Mouse (Mus musculus): ENCODE results near the gene Arhgef3. TPM values are rescaled to one million over a fixed set of nuclear protein-coding genes. Genes with fewer than 3 reads are reported as not detected.

Arhgef3 gene
- total RNA-seq, 1 experiment = 7.6 TPM

- no peak overlapping the region for H3K9ac ChIP-seq (ENCODE audit: insufficient read depth, low read depth, low read length, poor library complexity, severe bottlenecking)
- in situ Hi-C loops (cut with MboI; ENCODE audit: low sequenced_read_pairs in 2 of 2, unreplicated experiment in 2 of 2) = no loop called here
- 0 out of 4 replicates have a peak, but pooled peaks cover 0 to 1% of the 10 kb centered on the region in 2 experiments for H3K4me1 ChIP-seq (ENCODE audit: control insufficient read depth in 2 of 2, insufficient read depth in 2 of 2, low read length in 2 of 2, poor library complexity in 1 of 2)
- no peak for TF ChIP-seq ZNF384 (IDR thresholded peaks at IDR 0.05; ENCODE audit: low read depth, low read length)
- TF ChIP-seq CHD2 (IDR thresholded peaks at IDR 0.05; ENCODE audit: low read depth, low read length) = no peak
- no peak for TF ChIP-seq ZC3H11A (IDR thresholded peaks at IDR 0.05; ENCODE audit: borderline replicate concordance, low read depth, low read length)
- TF ChIP-seq HCFC1 (IDR thresholded peaks at IDR 0.05; ENCODE audit: borderline replicate concordance, insufficient read depth, low read length) = no peak
- no peak for TF ChIP-seq MAFK (IDR thresholded peaks at IDR 0.05; ENCODE audit: insufficient read depth, low read depth, low read length)
- H3K36me3 ChIP-seq (ENCODE audit: control insufficient read depth, insufficient read depth, low read length, poor library complexity, severe bottlenecking) = no peaks in the 10 kb centered on the region; the same call in 1 of the 2 replicates
- H3K27ac ChIP-seq (ENCODE audit: insufficient read depth, low read depth, low read length, poor library complexity, severe bottlenecking) = no peak overlapping the region
- no peaks in the 10 kb centered on the region for H3K9me3 ChIP-seq (ENCODE audit: control insufficient read depth, insufficient read depth, low read depth, low read length)
- no peak for DNase-seq (ENCODE audit: low read depth, low spot score)
- H3K4me3 ChIP-seq (ENCODE audit: insufficient read depth in 1 of 2, low read depth in 1 of 2, low read length in 2 of 2, poor library complexity in 1 of 2, severe bottlenecking in 1 of 2) = no peak overlapping the region
Measured at GRCm38 (mm10) chr14:27383321-27383830, 268.7 kb downstream of the Arhgef3 start.

- DNase-seq (ENCODE audit: low read depth, low spot score) = no peak
- H3K27ac ChIP-seq (ENCODE audit: insufficient read depth, low read depth, low read length, poor library complexity, severe bottlenecking) = no peak overlapping the region
- H3K4me3 ChIP-seq (ENCODE audit: insufficient read depth in 1 of 2, low read depth in 1 of 2, low read length in 2 of 2, poor library complexity in 1 of 2, severe bottlenecking in 1 of 2) = no peak overlapping the region
- in situ Hi-C loops (cut with MboI; ENCODE audit: low sequenced_read_pairs in 2 of 2, unreplicated experiment in 2 of 2) = no loop called here
- TF ChIP-seq MAFK (IDR thresholded peaks at IDR 0.05; ENCODE audit: insufficient read depth, low read depth, low read length) = no peak
- no peak for TF ChIP-seq ZNF384 (IDR thresholded peaks at IDR 0.05; ENCODE audit: low read depth, low read length)
- TF ChIP-seq HCFC1 (IDR thresholded peaks at IDR 0.05; ENCODE audit: borderline replicate concordance, insufficient read depth, low read length) = no peak
- no peak for TF ChIP-seq CHD2 (IDR thresholded peaks at IDR 0.05; ENCODE audit: low read depth, low read length)
- no peak for TF ChIP-seq ZC3H11A (IDR thresholded peaks at IDR 0.05; ENCODE audit: borderline replicate concordance, low read depth, low read length)
- H3K9ac ChIP-seq (ENCODE audit: insufficient read depth, low read depth, low read length, poor library complexity, severe bottlenecking) = no peak overlapping the region
- H3K9me3 ChIP-seq (ENCODE audit: control insufficient read depth, insufficient read depth, low read depth, low read length) = no peaks in the 10 kb centered on the region
- 0 out of 4 replicates have a peak, but pooled peaks cover 0 to 1% of the 10 kb centered on the region in 2 experiments for H3K4me1 ChIP-seq (ENCODE audit: control insufficient read depth in 2 of 2, insufficient read depth in 2 of 2, low read length in 2 of 2, poor library complexity in 1 of 2)
- H3K36me3 ChIP-seq (ENCODE audit: control insufficient read depth, insufficient read depth, low read length, poor library complexity, severe bottlenecking) = no peaks in the 10 kb centered on the region; the same call in 1 of the 2 replicates
Measured at GRCm38 (mm10) chr14:27384143-27384542, 269.4 kb downstream of the Arhgef3 start.

- no peaks in the 10 kb centered on the region for H3K9me3 ChIP-seq (ENCODE audit: control insufficient read depth, insufficient read depth, low read depth, low read length)
- no peak overlapping the region for H3K27ac ChIP-seq (ENCODE audit: insufficient read depth, low read depth, low read length, poor library complexity, severe bottlenecking)
- in situ Hi-C loops (cut with MboI; ENCODE audit: low sequenced_read_pairs in 2 of 2, unreplicated experiment in 2 of 2) = no loop called here
- DNase-seq (ENCODE audit: low read depth, low spot score) = no peak
- H3K36me3 ChIP-seq (ENCODE audit: control insufficient read depth, insufficient read depth, low read length, poor library complexity, severe bottlenecking) = no peaks in the 10 kb centered on the region
- no peak overlapping the region for H3K4me3 ChIP-seq (ENCODE audit: insufficient read depth in 1 of 2, low read depth in 1 of 2, low read length in 2 of 2, poor library complexity in 1 of 2, severe bottlenecking in 1 of 2)
- no peak for TF ChIP-seq CHD2 (IDR thresholded peaks at IDR 0.05; ENCODE audit: low read depth, low read length)
- TF ChIP-seq MAFK (IDR thresholded peaks at IDR 0.05; ENCODE audit: insufficient read depth, low read depth, low read length) = no peak
- TF ChIP-seq HCFC1 (IDR thresholded peaks at IDR 0.05; ENCODE audit: borderline replicate concordance, insufficient read depth, low read length) = no peak
- TF ChIP-seq ZC3H11A (IDR thresholded peaks at IDR 0.05; ENCODE audit: borderline replicate concordance, low read depth, low read length) = no peak
- TF ChIP-seq ZNF384 (IDR thresholded peaks at IDR 0.05; ENCODE audit: low read depth, low read length) = no peak
- H3K9ac ChIP-seq (ENCODE audit: insufficient read depth, low read depth, low read length, poor library complexity, severe bottlenecking) = no peak overlapping the region
- peaks cover 0 to 4% of the 10 kb centered on the region in 2 experiments; a peak in 1 of 4 replicates for H3K4me1 ChIP-seq (ENCODE audit: control insufficient read depth in 2 of 2, insufficient read depth in 2 of 2, low read length in 2 of 2, poor library complexity in 1 of 2)
Measured at GRCm38 (mm10) chr14:27388616-27389015, 273.9 kb downstream of the Arhgef3 start.

- H3K9ac ChIP-seq (ENCODE audit: insufficient read depth, low read depth, low read length, poor library complexity, severe bottlenecking) = no peak overlapping the region
- in situ Hi-C loops (cut with MboI; ENCODE audit: low sequenced_read_pairs in 2 of 2, unreplicated experiment in 2 of 2) = no loop called here
- H3K9me3 ChIP-seq (ENCODE audit: control insufficient read depth, insufficient read depth, low read depth, low read length) = no peaks in the 10 kb centered on the region
- TF ChIP-seq MAFK (IDR thresholded peaks at IDR 0.05; ENCODE audit: insufficient read depth, low read depth, low read length) (no peak), CHD2 (IDR thresholded peaks at IDR 0.05; ENCODE audit: low read depth, low read length) (no peak), HCFC1 (IDR thresholded peaks at IDR 0.05; ENCODE audit: borderline replicate concordance, insufficient read depth, low read length) (no peak), ZC3H11A (IDR thresholded peaks at IDR 0.05; ENCODE audit: borderline replicate concordance, low read depth, low read length) (no peak), ZNF384 (IDR thresholded peaks at IDR 0.05; ENCODE audit: low read depth, low read length) (no peak)
- DNase-seq (ENCODE audit: low read depth, low spot score) = no peak
- H3K36me3 ChIP-seq (ENCODE audit: control insufficient read depth, insufficient read depth, low read length, poor library complexity, severe bottlenecking) = 0 out of 2 replicates have a peak, but pooled peaks cover 3% of the 10 kb centered on the region
- H3K4me3 ChIP-seq (ENCODE audit: insufficient read depth in 1 of 2, low read depth in 1 of 2, low read length in 2 of 2, poor library complexity in 1 of 2, severe bottlenecking in 1 of 2) = no peak overlapping the region
- H3K4me1 ChIP-seq (ENCODE audit: control insufficient read depth in 2 of 2, insufficient read depth in 2 of 2, low read length in 2 of 2, poor library complexity in 1 of 2) = peaks cover 0 to 4% of the 10 kb centered on the region in 2 experiments; a peak in 1 of 4 replicates
- H3K27ac ChIP-seq (ENCODE audit: insufficient read depth, low read depth, low read length, poor library complexity, severe bottlenecking) = no peak overlapping the region
Measured at GRCm38 (mm10) chr14:27389722-27390121, 275.0 kb downstream of the Arhgef3 start.

Data from ES-E14 (cell line).